Comparison of ENCODE assay signal across 19 mouse cellular contexts in the genomic region with DNA sequence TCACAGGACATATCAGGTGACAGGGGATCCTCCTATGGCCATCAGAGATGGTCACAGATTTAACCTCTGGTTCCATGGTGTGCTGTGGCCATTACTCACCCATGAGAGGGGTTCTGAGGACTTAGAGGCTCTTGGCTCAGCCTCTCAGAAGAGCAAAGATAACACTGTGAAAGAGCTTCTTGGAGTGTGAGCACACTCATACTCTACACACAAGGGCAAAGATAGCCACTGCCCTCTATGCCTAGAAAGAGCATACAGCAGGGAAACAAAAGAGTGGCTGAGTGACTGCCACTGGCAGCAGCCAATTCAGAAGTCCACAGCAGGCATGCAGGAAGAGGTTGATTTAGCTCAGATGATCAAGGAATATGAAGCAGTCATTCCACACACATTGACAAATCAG. TPM values are rescaled to one million over a fixed set of nuclear protein-coding genes. Genes with fewer than 3 reads are reported as not detected.
DNase-seq lines count a peak whose midpoint lies in the region; ATAC-seq and TF ChIP-seq lines count a peak whose summit lies in the region.
"Had no signal": no experiment of that assay in that cellular context is flagged by ENCODE, and none has a peak within 500 bp of the region (broad histone marks: within the 10 kb centered on the region; RNA-seq: fewer than 3 reads in every experiment).

No protein-coding gene starts in this region.

- H3K4me1 ChIP-seq in heart, embryonic 10.5 days = peaks cover 21% of the 10 kb centered on the region
- H3K4me1 ChIP-seq in intestine, postnatal 0 days (replicated peaks; ENCODE audit: control insufficient read depth, insufficient read depth, low read length) = no peaks in the 10 kb centered on the region
- no peaks in the 10 kb centered on the region; the same call in 1 of the 2 replicates for H3K4me1 ChIP-seq in intestine, embryonic 15.5 days (replicated peaks)
- no peaks in the 10 kb centered on the region for H3K4me1 ChIP-seq in stomach, postnatal 0 days (replicated peaks; ENCODE audit: control insufficient read depth, insufficient read depth)
- H3K4me1 ChIP-seq: embryonic facial prominence, embryonic 12.5 days; forebrain, embryonic 13.5 days; forebrain, embryonic 15.5 days had no signal

- intact Hi-C loops in heart, postnatal 10 days (cut with DNase I) = loop anchor here (2.0 kb wide), 3 partner anchors 42 to 262 kb away; no protein-coding TSS in a partner anchor

- H3K27me3 ChIP-seq in heart, embryonic 10.5 days (ENCODE audit: insufficient read depth, poor library complexity, severe bottlenecking) = no peaks in the 10 kb centered on the region
- no peaks in the 10 kb centered on the region for H3K27me3 ChIP-seq in intestine, postnatal 0 days (replicated peaks; ENCODE audit: control insufficient read depth, insufficient read depth, low read length)
- H3K27me3 ChIP-seq in intestine, embryonic 15.5 days (replicated peaks) = no peaks in the 10 kb centered on the region
- no peaks in the 10 kb centered on the region for H3K27me3 ChIP-seq in stomach, postnatal 0 days (ENCODE audit: control insufficient read depth, insufficient read depth, low read length)
- H3K27me3 ChIP-seq: embryonic facial prominence, embryonic 12.5 days; forebrain, embryonic 13.5 days; forebrain, embryonic 15.5 days; Patski had no signal

- H3K27ac ChIP-seq in heart, embryonic 10.5 days = peak overlapping the region; percentile 36; the same call in 1 of the 2 replicates
- H3K27ac ChIP-seq in intestine, postnatal 0 days (ENCODE audit: low read depth, low read length) = no peak overlapping the region
- no peak overlapping the region for H3K27ac ChIP-seq in intestine, embryonic 15.5 days
- H3K27ac ChIP-seq in stomach, postnatal 0 days (replicated peaks) = no peak overlapping the region
- H3K27ac ChIP-seq: embryonic facial prominence, embryonic 10.5 days; embryonic facial prominence, embryonic 12.5 days; forebrain, embryonic 13.5 days; forebrain, embryonic 15.5 days had no signal

- no peaks in the 10 kb centered on the region for H3K9me3 ChIP-seq in heart, embryonic 10.5 days
- H3K9me3 ChIP-seq in intestine, postnatal 0 days (ENCODE audit: control insufficient read depth) = no peaks in the 10 kb centered on the region
- H3K9me3 ChIP-seq in intestine, embryonic 15.5 days = no peaks in the 10 kb centered on the region
- no peaks in the 10 kb centered on the region for H3K9me3 ChIP-seq in stomach, postnatal 0 days (ENCODE audit: control insufficient read depth, low read length)
- H3K9me3 ChIP-seq: embryonic facial prominence, embryonic 10.5 days; embryonic facial prominence, embryonic 12.5 days; forebrain, embryonic 13.5 days; forebrain, embryonic 15.5 days had no signal

- no peak overlapping the region for H3K9ac ChIP-seq in intestine, postnatal 0 days (ENCODE audit: low read depth, low read length)
- H3K9ac ChIP-seq in intestine, embryonic 15.5 days = no peak overlapping the region
- no peak overlapping the region for H3K9ac ChIP-seq in stomach, postnatal 0 days (ENCODE audit: low read length)
- H3K9ac ChIP-seq: embryonic facial prominence, embryonic 12.5 days; forebrain, embryonic 13.5 days; forebrain, embryonic 15.5 days had no signal

- H3K4me3 ChIP-seq in heart, embryonic 10.5 days = no peak overlapping the region
- H3K4me3 ChIP-seq in intestine, postnatal 0 days (ENCODE audit: low read depth, low read length) = no peak overlapping the region
- no peak overlapping the region for H3K4me3 ChIP-seq in intestine, embryonic 15.5 days (replicated peaks)
- no peak overlapping the region for H3K4me3 ChIP-seq in stomach, postnatal 0 days (ENCODE audit: low read depth, low read length)
- H3K4me3 ChIP-seq: embryonic facial prominence, embryonic 10.5 days; embryonic facial prominence, embryonic 12.5 days; forebrain, embryonic 13.5 days; forebrain, embryonic 15.5 days had no signal

- no peak for ATAC-seq in intestine, postnatal 0 days
- no peak for ATAC-seq in intestine, embryonic 15.5 days
- no peak for ATAC-seq in stomach, postnatal 0 days (ENCODE audit: low FRiP score, low TSS enrichment)
- ATAC-seq: activated CD4-positive, CD25-positive, alpha-beta regulatory T cell, adult 4 months; CD4-positive, CD25-positive, alpha-beta regulatory T cell, adult 4 months; forebrain, embryonic 13.5 days; forebrain, embryonic 15.5 days; Patski had no signal

- DNase-seq in heart, embryonic 10.5 days (ENCODE audit: low spot score) = no peak
- no peak for DNase-seq in heart, postnatal 10 days
- DNase-seq in stomach, postnatal 0 days (ENCODE audit: low spot score) = no peak
- DNase-seq: adrenal gland, adult 8-10 months; adrenal gland, postnatal 14 days; adrenal gland, postnatal 36 days; B cell, adult 2 months; cerebellum, adult 11-12 months; cerebellum, adult 2 months had no signal

- TF ChIP-seq EP300 in stomach, postnatal 0 days (optimal IDR thresholded peaks at IDR 0.05) = no peak

- H3K4me2 ChIP-seq in intestine, postnatal 0 days (replicated peaks; ENCODE audit: low read depth) = no peak overlapping the region
- no peak overlapping the region for H3K4me2 ChIP-seq in intestine, embryonic 15.5 days (replicated peaks)
- no peak overlapping the region for H3K4me2 ChIP-seq in stomach, postnatal 0 days (replicated peaks; ENCODE audit: low read depth)
- H3K4me2 ChIP-seq: embryonic facial prominence, embryonic 12.5 days; forebrain, embryonic 13.5 days; forebrain, embryonic 15.5 days had no signal

- H3K36me3 ChIP-seq in heart, embryonic 10.5 days = no peaks in the 10 kb centered on the region
- no peaks in the 10 kb centered on the region for H3K36me3 ChIP-seq in intestine, postnatal 0 days (ENCODE audit: control insufficient read depth, insufficient read depth)
- H3K36me3 ChIP-seq in intestine, embryonic 15.5 days = no peaks in the 10 kb centered on the region
- no peaks in the 10 kb centered on the region for H3K36me3 ChIP-seq in stomach, postnatal 0 days (ENCODE audit: control insufficient read depth, insufficient read depth, low read length)
- H3K36me3 ChIP-seq: embryonic facial prominence, embryonic 10.5 days; embryonic facial prominence, embryonic 12.5 days; forebrain, embryonic 15.5 days; G1E had no signal

- TF ChIP-seq CTCF in intestine, postnatal 0 days (IDR thresholded peaks at IDR 0.05; ENCODE audit: low read depth) = peak; percentile 23; the same call in 1 of the 2 replicates
- TF ChIP-seq CTCF in stomach, postnatal 0 days (IDR thresholded peaks at IDR 0.05; ENCODE audit: low read depth) = 0 out of 2 replicates have a peak, but pooled peaks have one; percentile 23

RNA-seq across cellular contexts. Expression of a gene that starts 24.1 kb away (rescaled TPM):
- 499 and 600 TPM in 2 replicates for polyA plus RNA-seq in heart, embryonic 10.5 days (2016; fragmentation: Nextera tagmentation; extraction: Ambion mirVana)
- 100 to 1,000 TPM; 859 to 902 TPM for total RNA-seq in heart, postnatal 10 days (2021)
- 555 and 577 TPM in 2 replicates for polyA plus RNA-seq in intestine, postnatal 0 days (2015; fragmentation: Nextera tagmentation; extraction: Ambion mirVana)
- 464 and 509 TPM in 2 replicates for polyA plus RNA-seq in intestine, embryonic 15.5 days (2015; fragmentation: Nextera tagmentation; extraction: Ambion mirVana)
- polyA plus RNA-seq in stomach, postnatal 0 days (2015; fragmentation: Nextera tagmentation; extraction: Ambion mirVana) = 392 and 421 TPM in 2 replicates

RNA-seq across cellular contexts. Expression of a gene that starts 24.2 kb away (rescaled TPM):
- polyA plus RNA-seq in heart, embryonic 10.5 days (2016; fragmentation: Nextera tagmentation; extraction: Ambion mirVana) = 145 and 181 TPM in 2 replicates
- total RNA-seq in heart, postnatal 10 days (2021) = 10 to 100 TPM; 43.0 to 46.9 TPM
- 117 and 118 TPM in 2 replicates for polyA plus RNA-seq in intestine, postnatal 0 days (2015; fragmentation: Nextera tagmentation; extraction: Ambion mirVana)
- 159 and 160 TPM in 2 replicates for polyA plus RNA-seq in intestine, embryonic 15.5 days (2015; fragmentation: Nextera tagmentation; extraction: Ambion mirVana)
- polyA plus RNA-seq in stomach, postnatal 0 days (2015; fragmentation: Nextera tagmentation; extraction: Ambion mirVana) = 124 and 133 TPM in 2 replicates
